Mouse (Mus musculus) stomach, embryonic 16.5 days (tissue): Measurements from ENCODE around the gene Ergic1. TPM values are rescaled to one million over a fixed set of nuclear protein-coding genes. Genes with fewer than 3 reads are reported as not detected.

Experiments used
- ATAC-seq: fragments of 200-750 bp; cut with Nextera tagmentation; 2 replicates; pipeline ENCODE4 v1.8.0; 2017; ENCODE audit warnings: moderate number of reproducible peaks, moderate TSS enrichment; ENCODE audit not compliant: insufficient read depth, low FRiP score
- H3K27ac ChIP-seq: fragments of 300-500 bp; sonication (generic); 2 replicates; pipeline ENCODE4 v1.5.1; 2014; ENCODE audit warnings: low read length
- H3K27me3 ChIP-seq: fragments of 300-500 bp; sonication (generic); 2 replicates; pipeline ENCODE4 v1.6.1; 2014; ENCODE audit warnings: low read length, control low read depth, mixed read lengths; ENCODE audit not compliant: control insufficient read depth, insufficient read depth
- H3K36me3 ChIP-seq: fragments of 300-500 bp; sonication (generic); 2 replicates; pipeline ENCODE4 v1.6.1; 2014; ENCODE audit warnings: low read length; ENCODE audit not compliant: control insufficient read depth, insufficient read depth
- H3K4me1 ChIP-seq: fragments of 300-500 bp; sonication (generic); 2 replicates; pipeline ENCODE4 v1.6.1; 2014; ENCODE audit warnings: low read length, control low read depth, mixed read lengths; ENCODE audit not compliant: control insufficient read depth, insufficient read depth
- H3K4me2 ChIP-seq: fragments of 300-500 bp; sonication (generic); 2 replicates; pipeline ENCODE4 v1.6.1; 2014; ENCODE audit warnings: low read depth, low read length, mixed read lengths
- H3K4me3 ChIP-seq: fragments of 300-500 bp; sonication (generic); replicated peaks from 2 replicates; pipeline ENCODE4 v1.5.1; 2014; ENCODE audit warnings: mild to moderate bottlenecking, low read length
- H3K9ac ChIP-seq: fragments of 300-500 bp; sonication (generic); 2 replicates; pipeline ENCODE4 v1.6.1; 2014; ENCODE audit warnings: low read length
- H3K9me3 ChIP-seq: fragments of 300-500 bp; sonication (generic); replicated peaks from 2 replicates; pipeline ENCODE4 v1.6.1; 2016; ENCODE audit warnings: low read length, control low read depth; ENCODE audit not compliant: control insufficient read depth
- WGBS: fragments of 180-500 bp; shearing (Covaris S2); extraction: QIAGEN DNeasy Blood & Tissue Kit; methylation state at CpG from one replicate; pipeline ENCODE4 v1.1.7; 2014; 5-methylcytosine and 5-hydroxymethylcytosine counted together
- polyA plus RNA-seq: library from polyadenylated mRNA; unstranded; fragments of >200 nt; fragmentation: Nextera tagmentation; extraction: Ambion mirVana; gene quantifications from 2 replicates; pipeline ENCODE4 v1.2.1, GENCODE M21; 2015

Ergic1 gene
- polyA plus RNA-seq, 1 experiment from 2014 or later = 111 TPM

GRCm38 (mm10) chr17:26606516-26606915 is 45.2 kb downstream of the Ergic1 start:
- Histone ChIP-seq H3K27ac (no peak overlapping the region), H3K9me3 (no peaks in the 10 kb centered on the region), H3K4me3 (no peak overlapping the region), H3K4me1 (peaks cover 16% of the 10 kb centered on the region), H3K4me2 (no peak overlapping the region), H3K27me3 (no peaks in the 10 kb centered on the region), H3K9ac (no peak overlapping the region), H3K36me3 (no peaks in the 10 kb centered on the region)
- no peak for ATAC-seq
- 71% methylated on average over 2 of the region's 2 CpGs for WGBS

GRCm38 (mm10) chr17:26608348-26608747 is 47.1 kb downstream of the Ergic1 start:
- no peak for ATAC-seq

GRCm38 (mm10) chr17:26608877-26609276 is 47.6 kb downstream of the Ergic1 start:
- Histone ChIP-seq H3K4me2 (no peak overlapping the region), H3K27me3 (no peaks in the 10 kb centered on the region), H3K4me3 (no peak overlapping the region), H3K27ac (no peak overlapping the region), H3K9me3 (no peaks in the 10 kb centered on the region), H3K36me3 (no peaks in the 10 kb centered on the region), H3K9ac (no peak overlapping the region), H3K4me1 (peaks cover 10% of the 10 kb centered on the region)
- WGBS = 89% methylated on average over 8 of the region's 8 CpGs
- no peak for ATAC-seq

More at GRCm38 (mm10) chr17:26608348-26608747, 47.1 kb downstream of the Ergic1 start:
- no peak overlapping the region for H3K4me3 ChIP-seq
- H3K9ac ChIP-seq = no peak overlapping the region
- H3K4me1 ChIP-seq = peaks cover 10% of the 10 kb centered on the region
- H3K36me3 ChIP-seq = no peaks in the 10 kb centered on the region
- no peak overlapping the region for H3K27ac ChIP-seq
- WGBS = 85% methylated on average over 3 of the region's 3 CpGs
- H3K4me2 ChIP-seq = no peak overlapping the region
- no peaks in the 10 kb centered on the region for H3K27me3 ChIP-seq
- H3K9me3 ChIP-seq = no peaks in the 10 kb centered on the region

- 80% methylated on average over 8 of the region's 8 CpGs for WGBS
- ATAC-seq = no peak
- 0 out of 2 replicates have a peak, but pooled peaks cover 4% of the 10 kb centered on the region for H3K36me3 ChIP-seq
Measured at GRCm38 (mm10) chr17:26609820-26610219, 48.5 kb downstream of the Ergic1 start.

GRCm38 (mm10) chr17:26611328-26611727 is 50.0 kb downstream of the Ergic1 start:
- peaks cover 13% of the 10 kb centered on the region for H3K4me1 ChIP-seq
- no peaks in the 10 kb centered on the region for H3K9me3 ChIP-seq
- H3K27me3 ChIP-seq = no peaks in the 10 kb centered on the region
- 50% methylated on average over 7 of the region's 7 CpGs for WGBS
- no peak overlapping the region; the same call in 1 of the 2 replicates for H3K9ac ChIP-seq
- 0 out of 2 replicates have a peak, but pooled peaks cover 4% of the 10 kb centered on the region for H3K36me3 ChIP-seq
- H3K27ac ChIP-seq = peak overlapping the region; percentile 81
- H3K4me2 ChIP-seq = no peak overlapping the region
- no peak overlapping the region for H3K4me3 ChIP-seq
- peak; percentile 16; the same call in 1 of the 2 replicates for ATAC-seq

More at GRCm38 (mm10) chr17:26609820-26610219, 48.5 kb downstream of the Ergic1 start:
- Histone ChIP-seq H3K27me3 (no peaks in the 10 kb centered on the region), H3K4me3 (no peak overlapping the region), H3K9ac (no peak overlapping the region), H3K27ac (no peak overlapping the region), H3K9me3 (no peaks in the 10 kb centered on the region), H3K4me1 (peaks cover 13% of the 10 kb centered on the region), H3K4me2 (no peak overlapping the region)

- Histone ChIP-seq H3K4me2 (no peak overlapping the region), H3K4me1 (peaks cover 13% of the 10 kb centered on the region), H3K27ac (peak overlapping the region; percentile 81), H3K9ac (no peak overlapping the region), H3K9me3 (no peaks in the 10 kb centered on the region), H3K36me3 (0 out of 2 replicates have a peak, but pooled peaks cover 4% of the 10 kb centered on the region), H3K27me3 (no peaks in the 10 kb centered on the region), H3K4me3 (no peak overlapping the region)
- 67% methylated on average over 4 of the region's 4 CpGs for WGBS
- ATAC-seq = no peak
Measured at GRCm38 (mm10) chr17:26611918-26612317, 50.6 kb downstream of the Ergic1 start.

GRCm38 (mm10) chr17:26614286-26614685 is 53.0 kb downstream of the Ergic1 start:
- H3K4me2 ChIP-seq = no peak overlapping the region
- 0 out of 2 replicates have a peak, but pooled peaks cover 8% of the 10 kb centered on the region for H3K36me3 ChIP-seq
- no peak overlapping the region for H3K27ac ChIP-seq
- H3K9ac ChIP-seq = no peak overlapping the region
- 72% methylated on average over 6 of the region's 6 CpGs for WGBS
- H3K9me3 ChIP-seq = no peaks in the 10 kb centered on the region
- H3K4me3 ChIP-seq = no peak overlapping the region
- H3K4me1 ChIP-seq = peaks cover 13% of the 10 kb centered on the region
- no peak for ATAC-seq
- no peaks in the 10 kb centered on the region for H3K27me3 ChIP-seq

- ATAC-seq = no peak
- no peak overlapping the region for H3K4me3 ChIP-seq
- WGBS = 72% methylated on average over 9 of the region's 9 CpGs
- H3K27me3 ChIP-seq = no peaks in the 10 kb centered on the region
- peaks cover 13% of the 10 kb centered on the region for H3K4me1 ChIP-seq
- no peaks in the 10 kb centered on the region for H3K9me3 ChIP-seq
- H3K9ac ChIP-seq = peak overlapping the region; percentile 18; the same call in 1 of the 2 replicates
- H3K36me3 ChIP-seq = 0 out of 2 replicates have a peak, but pooled peaks cover 8% of the 10 kb centered on the region
- H3K4me2 ChIP-seq = no peak overlapping the region
- no peak overlapping the region for H3K27ac ChIP-seq
Measured at GRCm38 (mm10) chr17:26614708-26615486, 53.6 kb downstream of the Ergic1 start.

GRCm38 (mm10) chr17:26616696-26617095 is 55.4 kb downstream of the Ergic1 start:
- H3K36me3 ChIP-seq = 0 out of 2 replicates have a peak, but pooled peaks cover 8% of the 10 kb centered on the region
- no peaks in the 10 kb centered on the region for H3K9me3 ChIP-seq
- WGBS = 71% methylated on average over 2 of the region's 2 CpGs
- H3K4me3 ChIP-seq = no peak overlapping the region
- peaks cover 4% of the 10 kb centered on the region; the same call in 1 of the 2 replicates for H3K4me1 ChIP-seq
- no peaks in the 10 kb centered on the region for H3K27me3 ChIP-seq
- H3K9ac ChIP-seq = no peak overlapping the region
- peak; percentile 92 for ATAC-seq
- no peak overlapping the region for H3K4me2 ChIP-seq
- peak overlapping the region; percentile 76 for H3K27ac ChIP-seq
